Mouse (Mus musculus) intestine, postnatal 0 days (tissue): ENCODE data around the gene Slc22a17. TPM values are rescaled to one million over a fixed set of nuclear protein-coding genes. Genes with fewer than 3 reads are reported as not detected.

ENCODE experiments used
- ATAC-seq: fragments of 200-750 bp; cut with Nextera tagmentation; 2 replicates; pipeline ENCODE4 v1.8.0; 2017; ENCODE audit warnings: mild to moderate bottlenecking, moderate TSS enrichment, moderate library complexity
- H3K27ac ChIP-seq: fragments of 300-500 bp; sonication (generic); 2 replicates; pipeline ENCODE4 v1.5.1; 2014; ENCODE audit warnings: mild to moderate bottlenecking, low read depth, low read length, moderate library complexity
- H3K27me3 ChIP-seq: fragments of 300-500 bp; sonication (generic); replicated peaks from 2 replicates; pipeline ENCODE4 v1.6.1; 2014; ENCODE audit warnings: low read length, mixed read lengths; ENCODE audit not compliant: control insufficient read depth, insufficient read depth
- H3K36me3 ChIP-seq: fragments of 300-500 bp; sonication (generic); 2 replicates; pipeline ENCODE4 v1.6.1; 2014; ENCODE audit warnings: mild to moderate bottlenecking, moderate library complexity; ENCODE audit not compliant: control insufficient read depth, insufficient read depth
- H3K4me1 ChIP-seq: fragments of 300-500 bp; sonication (generic); replicated peaks from 2 replicates; pipeline ENCODE4 v1.6.1; 2014; ENCODE audit warnings: antibody characterized with exemption, low read length, mixed read lengths; ENCODE audit not compliant: control insufficient read depth, insufficient read depth
- H3K4me2 ChIP-seq: fragments of 300-500 bp; sonication (generic); replicated peaks from 2 replicates; pipeline ENCODE4 v1.6.1; 2014; ENCODE audit warnings: low read depth, mild to moderate bottlenecking, moderate library complexity
- H3K4me3 ChIP-seq: fragments of 300-500 bp; sonication (generic); 2 replicates; pipeline ENCODE4 v1.5.1; 2014; ENCODE audit warnings: low read depth, low read length
- H3K9ac ChIP-seq: fragments of 300-500 bp; sonication (generic); 2 replicates; pipeline ENCODE4 v1.6.1; 2014; ENCODE audit warnings: mild to moderate bottlenecking, low read depth, low read length
- H3K9me3 ChIP-seq: fragments of 300-500 bp; sonication (generic); 2 replicates; pipeline ENCODE4 v1.6.1; 2016; ENCODE audit warnings: mixed run types; ENCODE audit not compliant: control insufficient read depth
- CTCF ChIP-seq: sonication (generic); IDR thresholded peaks from 2 replicates; pipeline ENCODE4 v1.5.1; 2016; ENCODE audit warnings: low read depth, mild to moderate bottlenecking, control low read depth, antibody characterized with exemption, moderate library complexity
- WGBS: fragments of 180-500 bp; shearing (Covaris S2); extraction: QIAGEN DNeasy Blood & Tissue Kit; methylation state at CpG from one replicate; pipeline ENCODE4 v1.1.7; 2014; 5-methylcytosine and 5-hydroxymethylcytosine counted together
- polyA plus RNA-seq: library from polyadenylated mRNA; unstranded; fragments of >200 nt; fragmentation: Nextera tagmentation; extraction: Ambion mirVana; gene quantifications from 2 replicates; pipeline ENCODE4 v1.2.1, GENCODE M21; 2015

Slc22a17 gene
- polyA plus RNA-seq, 1 experiment from 2014 or later = 12.5 TPM

DNA sequence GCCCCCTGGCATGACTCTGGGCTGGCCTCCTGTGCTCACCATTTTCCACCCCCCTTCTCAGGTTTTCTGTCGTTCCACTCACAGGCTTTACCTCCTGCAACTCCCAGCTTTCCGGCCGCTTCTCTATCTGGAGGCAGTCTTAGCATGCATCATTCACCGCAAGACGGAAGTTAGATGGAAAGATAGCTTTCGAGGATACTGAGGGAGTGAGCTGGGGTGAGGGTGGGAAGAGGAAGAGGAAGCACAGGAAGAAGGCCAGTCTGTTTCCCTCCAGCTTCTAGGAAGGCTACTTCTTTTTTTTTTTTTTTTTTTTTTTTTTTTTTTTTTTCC lies 23.9 kb upstream of the Slc22a17 start:
- no peak for ATAC-seq
- no peak for TF ChIP-seq CTCF
- Histone ChIP-seq H3K4me1 (no peaks in the 10 kb centered on the region), H3K4me3 (no peak overlapping the region), H3K9me3 (no peaks in the 10 kb centered on the region), H3K4me2 (no peak overlapping the region), H3K36me3 (no peaks in the 10 kb centered on the region), H3K9ac (no peak overlapping the region), H3K27ac (no peak overlapping the region), H3K27me3 (0 out of 2 replicates have a peak, but pooled peaks cover 3% of the 10 kb centered on the region)
- 46% methylated on average over 6 of the region's 6 CpGs for WGBS

DNA sequence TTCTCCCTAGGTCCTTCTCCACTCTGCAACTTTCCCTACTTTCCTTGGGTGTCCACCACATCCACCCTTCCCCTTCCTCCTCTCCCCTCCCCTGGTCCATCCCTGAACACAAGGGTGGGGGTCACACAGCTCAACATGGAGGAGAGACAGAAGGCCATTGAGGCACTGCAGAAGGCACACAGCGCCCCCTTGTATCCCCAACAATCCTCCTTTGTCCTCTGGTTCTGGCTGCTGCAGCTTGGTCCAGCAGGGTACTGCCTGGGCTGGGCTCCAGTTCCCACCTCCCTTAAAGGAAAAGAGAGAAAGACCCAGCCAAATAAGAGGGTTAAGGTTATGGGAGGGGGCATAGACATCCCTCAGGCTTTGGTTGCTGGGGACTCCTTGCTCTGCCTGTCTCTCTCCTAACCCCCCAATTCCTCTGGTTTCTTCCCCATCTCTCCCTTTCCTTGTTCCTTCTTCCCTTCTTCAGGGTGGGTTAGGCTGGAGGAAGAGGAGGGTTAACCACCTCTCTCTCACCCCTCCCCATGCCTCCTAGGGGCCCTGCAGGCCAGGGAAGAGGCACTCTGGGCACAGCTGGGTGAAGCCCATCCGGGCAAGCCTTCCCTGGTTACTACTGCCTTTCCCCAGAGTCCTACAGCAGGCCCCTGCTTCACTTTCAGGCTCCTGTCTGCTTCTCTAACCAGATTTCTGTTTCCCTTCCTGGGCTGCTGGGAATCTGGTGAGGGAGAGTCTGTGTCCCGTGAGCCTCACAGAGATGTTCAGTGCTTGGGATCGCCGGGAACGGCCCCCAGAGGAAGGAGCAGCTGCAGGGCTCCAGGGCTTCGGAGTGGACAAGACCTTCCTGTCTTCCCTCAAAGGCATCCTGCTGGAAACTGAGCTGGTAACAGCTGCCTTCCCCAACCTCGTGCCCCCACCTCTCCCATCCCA lies 23.2 kb upstream of the Slc22a17 start, which contains the start of gene Cmtm5:
Gene Cmtm5 (plus strand): TSS at position 358 of the 927 bp plus-strand sequence.
- ATAC-seq = no peak
- Histone ChIP-seq H3K9me3 (no peaks in the 10 kb centered on the region), H3K27ac (no peak within 1 kb of the TSS), H3K9ac (no peak within 1 kb of the TSS), H3K4me2 (no peak within 1 kb of the TSS), H3K4me1 (no peaks in the 10 kb centered on the region), H3K36me3 (no peaks in the 10 kb centered on the region), H3K4me3 (no peak within 1 kb of the TSS), H3K27me3 (0 out of 2 replicates have a peak, but pooled peaks cover 3% of the 10 kb centered on the region)
- WGBS = 48% methylated on average over 8 of the region's 8 CpGs
- TF ChIP-seq CTCF = peak; percentile 49

DNA sequence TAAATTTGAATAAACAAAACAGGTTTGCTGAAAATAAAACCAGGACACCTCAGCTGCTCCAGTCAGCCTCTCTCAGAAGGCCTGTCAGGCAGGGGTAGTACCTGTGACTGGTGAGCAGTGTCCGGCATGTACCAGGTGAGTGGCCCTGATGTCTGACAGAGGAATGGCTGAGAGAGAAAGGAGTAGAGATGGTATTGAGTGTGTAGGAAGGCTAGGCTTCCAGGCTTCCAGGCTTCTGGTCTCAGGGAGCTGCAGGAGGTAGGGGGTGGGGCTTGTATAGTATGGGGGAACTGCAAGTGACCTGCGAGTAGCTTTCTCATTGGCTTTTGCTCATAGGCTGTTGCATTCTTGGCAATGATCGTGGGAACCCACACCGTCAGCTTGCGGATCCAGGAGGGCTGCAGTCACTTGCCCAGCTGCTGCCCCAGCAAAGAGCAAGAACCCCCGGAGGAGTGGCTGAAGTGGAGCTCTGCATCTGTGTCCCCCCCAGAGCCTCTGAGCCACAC lies 19.8 kb upstream of the Slc22a17 start, which contains the start of gene Il25:
Gene Il25 (plus strand): TSS at position 51 of the 506 bp plus-strand sequence.
- no peak for ATAC-seq
- Histone ChIP-seq H3K4me2 (no peak within 1 kb of the TSS), H3K9me3 (no peaks in the 10 kb centered on the region), H3K9ac (no peak within 1 kb of the TSS), H3K4me1 (no peaks in the 10 kb centered on the region), H3K36me3 (no peaks in the 10 kb centered on the region), H3K27ac (no peak within 1 kb of the TSS), H3K27me3 (0 out of 2 replicates have a peak, but pooled peaks cover 6% of the 10 kb centered on the region), H3K4me3 (no peak within 1 kb of the TSS)
- WGBS = 44% methylated on average over 6 of the region's 6 CpGs
- TF ChIP-seq CTCF = no peak

DNA sequence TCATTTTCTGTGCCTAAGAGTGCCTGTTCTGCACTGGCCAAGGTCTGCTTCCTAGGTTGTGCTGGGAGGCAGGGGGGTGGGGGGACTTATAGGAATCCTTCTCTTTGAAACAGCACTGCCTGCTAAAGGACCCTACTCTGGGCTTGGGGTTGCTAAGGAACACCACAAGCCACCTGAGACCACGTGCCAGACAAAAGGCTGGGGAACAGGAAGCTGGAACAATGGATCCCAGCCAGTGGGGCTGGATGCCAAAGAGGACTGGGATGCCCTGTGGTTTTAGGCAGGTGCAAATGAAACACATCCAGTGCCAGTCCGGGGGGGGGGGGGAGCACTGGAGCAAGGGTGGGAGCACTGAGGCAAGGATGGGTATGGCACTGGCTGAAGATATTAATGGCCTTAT lies 17.5 kb upstream of the Slc22a17 start:
- whole genome bisulfite sequencing = 34% methylated on average over 2 of the region's 2 CpGs
- no peak for TF ChIP-seq CTCF
- ATAC-seq = no peak
- H3K4me2 ChIP-seq = no peak overlapping the region
- no peak overlapping the region for H3K9ac ChIP-seq
- no peak overlapping the region for H3K27ac ChIP-seq
- no peaks in the 10 kb centered on the region for H3K36me3 ChIP-seq
- peaks cover 22% of the 10 kb centered on the region for H3K27me3 ChIP-seq
- 0 out of 2 replicates have a peak, but pooled peaks cover 2% of the 10 kb centered on the region for H3K4me1 ChIP-seq
- no peak overlapping the region for H3K4me3 ChIP-seq
- H3K9me3 ChIP-seq = no peaks in the 10 kb centered on the region

DNA sequence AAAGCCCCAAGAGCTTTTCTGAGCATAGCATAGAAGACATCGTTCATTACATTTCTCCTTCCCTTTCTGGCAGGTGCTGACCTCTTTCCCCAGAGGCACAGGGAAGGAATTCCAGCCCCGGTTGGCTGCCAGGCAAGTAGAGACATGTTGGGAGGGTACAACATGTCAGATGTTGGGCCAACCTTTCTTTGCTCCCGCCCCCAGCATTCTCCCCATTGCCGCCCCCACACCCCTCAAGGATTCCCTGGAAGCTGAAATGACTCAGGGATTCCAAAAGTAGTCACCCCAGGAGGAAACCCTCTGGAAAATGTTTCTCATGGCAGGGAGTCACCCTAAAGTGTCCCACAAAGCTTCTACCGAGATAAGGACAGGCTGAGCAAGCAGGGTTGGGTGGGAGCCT lies 16.9 kb upstream of the Slc22a17 start:
- no peak for ATAC-seq
- Histone ChIP-seq H3K36me3 (no peaks in the 10 kb centered on the region), H3K4me2 (no peak overlapping the region), H3K27me3 (peaks cover 23% of the 10 kb centered on the region), H3K27ac (no peak overlapping the region), H3K4me1 (0 out of 2 replicates have a peak, but pooled peaks cover 2% of the 10 kb centered on the region), H3K9me3 (no peaks in the 10 kb centered on the region), H3K9ac (no peak overlapping the region), H3K4me3 (no peak overlapping the region)
- TF ChIP-seq CTCF = no peak
- WGBS = 64% methylated on average over 5 of the region's 5 CpGs

DNA sequence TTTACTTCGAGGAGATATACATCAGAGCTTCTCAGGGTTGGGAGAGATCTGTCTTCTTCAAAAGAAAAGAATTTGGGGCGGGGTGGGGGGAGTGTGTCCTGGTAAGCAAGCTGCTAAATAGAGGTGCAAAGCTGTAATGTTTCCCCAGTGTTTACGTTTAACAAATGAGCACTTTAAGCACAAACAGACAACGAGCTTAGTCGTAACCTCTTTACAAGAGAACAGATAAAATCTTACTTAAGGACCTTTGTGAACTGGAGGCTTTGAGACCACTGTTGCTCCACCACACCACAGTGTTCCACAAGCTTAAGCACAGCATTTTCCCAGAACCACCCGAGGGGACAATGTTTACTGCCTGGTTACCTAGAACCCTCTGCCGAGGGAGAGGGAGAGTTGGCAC lies 14.4 kb upstream of the Slc22a17 start:
- Histone ChIP-seq H3K4me2 (peak overlapping the region; percentile 76), H3K9ac (no peak overlapping the region), H3K4me3 (peak overlapping the region; percentile 51), H3K36me3 (no peaks in the 10 kb centered on the region), H3K27me3 (peaks cover 21% of the 10 kb centered on the region), H3K27ac (peak overlapping the region; percentile 87), H3K4me1 (0 out of 2 replicates have a peak, but pooled peaks cover 2% of the 10 kb centered on the region), H3K9me3 (no peaks in the 10 kb centered on the region)
- no peak for ATAC-seq
- no peak for TF ChIP-seq CTCF
- 27% methylated on average over 7 of the region's 7 CpGs for WGBS
